Mouse (Mus musculus) liver, postnatal 0 days (tissue): ENCODE measurements around the gene Pde1b.

ENCODE experiments used
- CTCF ChIP-seq: sonication (generic); IDR thresholded peaks from 2 replicates; pipeline ENCODE4 v1.5.1; 2016; ENCODE audit warnings: antibody characterized with exemption, low read depth
- EP300 ChIP-seq: IDR thresholded peaks from 2 replicates; pipeline ENCODE4 v1.6.1; 2016; ENCODE audit warnings: antibody characterized with exemption, low read depth, mild to moderate bottlenecking

GRCm38 (mm10) chr15:103537822-103538213 is 35.0 kb downstream of the Pde1b start, which contains the start of gene Ppp1r1a:
- TF ChIP-seq CTCF (no peak), EP300 (no peak)
